Mouse (Mus musculus): ENCODE measurements at regions not wholly inside any gene's neighbourhood (a gene's known extent, or its start where the extent isn't known, plus 50 kb on each side); places are given as distances from the start of the nearest gene placed in this dataset.

DNA sequence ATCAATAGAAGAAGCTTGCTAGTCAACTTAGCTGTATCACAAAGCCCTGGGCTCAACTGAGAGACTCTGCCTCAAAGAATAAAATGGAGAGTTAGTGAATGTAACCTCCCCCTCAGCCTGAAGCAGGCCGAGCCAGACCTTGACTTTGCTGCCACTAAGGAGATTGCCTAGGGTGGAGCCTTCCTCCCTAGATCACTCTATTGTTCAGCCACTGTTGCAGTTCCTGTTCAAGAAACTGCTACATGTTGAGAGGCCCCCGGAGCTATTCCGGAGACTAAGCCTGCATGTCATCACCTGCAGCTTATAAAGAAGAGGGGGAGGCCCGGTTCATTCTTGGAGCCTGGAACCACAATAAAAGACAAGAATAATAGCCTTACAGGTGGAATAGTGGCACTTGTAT lies 257.9 kb downstream of the Adgrg6 start:
- TF ChIP-seq CTCF (IDR thresholded peaks at IDR 0.05; ENCODE audit: low read depth) = no peak
- no peak for TF ChIP-seq EP300 (optimal IDR thresholded peaks at IDR 0.05)
